Mouse (Mus musculus): ENCODE measurements around the gene Hhipl1.

The Hhipl1 gene

DNA sequence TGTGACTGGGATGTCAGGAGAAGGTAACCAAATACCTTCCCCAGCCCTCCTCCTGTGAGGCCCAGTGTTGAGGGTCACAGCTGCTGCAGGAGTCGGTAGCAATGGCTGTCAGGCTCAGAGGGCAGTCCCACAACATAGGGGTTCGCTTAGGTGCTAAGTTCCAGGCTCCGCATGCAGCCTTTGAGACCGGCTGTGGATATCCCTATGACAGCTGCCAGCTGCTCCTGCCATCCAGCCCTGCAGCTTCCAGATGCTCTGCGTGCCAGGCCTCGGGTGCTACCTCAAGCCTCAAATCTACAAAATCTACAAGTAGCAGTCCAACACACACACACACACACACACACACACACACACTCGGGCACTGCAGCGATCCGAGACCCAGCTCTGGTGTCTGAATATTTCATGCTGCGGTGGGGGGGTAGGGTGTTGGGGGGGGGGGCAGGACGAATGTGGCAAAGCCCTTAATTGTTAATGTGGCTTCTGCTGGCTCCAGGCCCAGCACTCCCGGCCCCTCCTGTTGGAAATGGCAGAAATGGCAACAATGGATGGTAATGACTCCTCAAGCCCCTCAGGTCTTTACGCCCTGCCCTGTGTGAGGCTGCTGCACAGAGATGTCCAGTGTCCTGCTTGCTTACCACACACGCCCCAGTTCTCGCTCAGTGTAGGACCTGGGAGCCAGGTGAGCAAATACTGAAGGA lies 27.7 kb upstream of the Hhipl1 start:
- DNase-seq = no peak

DNA sequence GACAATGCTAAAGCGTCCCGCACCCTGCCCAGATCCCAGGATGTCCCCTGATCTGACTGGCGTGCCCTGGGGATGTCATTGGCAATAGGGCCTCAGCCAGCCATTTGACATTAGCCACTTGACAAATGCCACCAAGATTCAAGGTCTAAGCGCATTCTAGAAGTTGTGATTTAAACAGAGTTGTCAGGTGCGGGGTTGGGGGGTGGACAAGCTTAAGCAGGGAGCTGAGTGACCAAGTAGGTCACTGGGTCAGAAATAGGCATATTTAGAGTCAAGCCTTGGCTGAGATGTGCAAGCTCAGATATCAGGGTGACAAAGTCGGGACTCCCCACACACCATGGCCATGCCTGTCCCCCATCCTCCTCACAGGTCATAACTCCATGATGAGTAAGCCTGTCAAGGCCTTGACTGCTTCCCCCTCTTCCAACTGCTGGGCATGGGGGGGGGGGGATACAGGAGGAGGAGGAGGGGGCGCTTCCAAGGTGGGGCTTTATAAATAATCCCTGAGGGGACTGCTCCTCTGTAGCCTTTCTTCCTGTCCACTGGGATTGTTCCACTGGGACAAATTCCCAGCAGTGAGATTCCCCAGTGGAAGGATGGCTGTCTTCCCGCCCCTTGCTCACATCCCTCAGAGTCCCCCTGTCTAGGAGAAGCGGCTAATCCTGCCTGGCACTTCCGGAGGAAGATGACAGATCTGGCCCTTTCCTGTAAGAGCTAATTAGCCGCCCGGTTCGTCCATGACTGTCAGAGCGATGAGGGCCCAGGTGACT lies 21.4 kb upstream of the Hhipl1 start:
- DNase-seq = no peak

DNA sequence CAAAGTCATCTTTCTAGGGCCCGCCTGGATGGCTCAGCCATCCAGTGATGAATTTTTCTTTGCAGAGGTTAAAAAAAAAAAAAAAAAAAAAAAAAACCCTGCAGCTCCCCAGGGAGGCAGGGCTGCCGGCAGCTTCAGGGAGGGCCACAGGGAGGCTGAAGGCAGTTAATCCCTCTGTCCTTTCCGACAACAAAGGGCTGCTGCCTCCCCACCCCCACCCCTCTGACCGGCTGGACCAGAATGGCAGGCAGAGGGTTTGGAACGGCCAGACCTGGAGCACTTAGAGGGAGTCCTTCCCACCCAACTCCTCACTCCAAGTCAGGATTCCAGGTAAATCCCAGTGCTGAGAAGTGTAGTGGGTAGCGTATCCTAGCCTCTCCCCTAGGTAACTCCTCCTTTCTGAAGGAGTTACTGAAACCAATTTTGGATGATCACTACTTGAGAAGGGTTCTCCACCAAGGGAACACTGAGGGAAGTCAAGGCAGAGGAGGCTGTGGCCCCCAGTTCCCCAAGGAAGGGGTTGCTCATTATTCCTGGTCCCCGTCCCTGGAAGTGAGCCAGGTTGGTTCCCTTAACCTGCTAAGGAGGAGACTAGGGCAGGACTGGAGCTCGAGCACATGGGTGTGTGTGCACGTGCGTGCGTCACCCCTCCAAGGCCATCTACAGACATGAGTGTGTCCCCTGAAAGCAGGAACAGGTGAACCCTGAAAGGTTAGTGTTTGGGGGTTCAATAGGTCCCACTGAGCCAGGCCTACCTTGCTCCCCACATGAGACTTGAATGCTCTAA lies 20.7 kb upstream of the Hhipl1 start:
- DNase-seq = no peak

DNA sequence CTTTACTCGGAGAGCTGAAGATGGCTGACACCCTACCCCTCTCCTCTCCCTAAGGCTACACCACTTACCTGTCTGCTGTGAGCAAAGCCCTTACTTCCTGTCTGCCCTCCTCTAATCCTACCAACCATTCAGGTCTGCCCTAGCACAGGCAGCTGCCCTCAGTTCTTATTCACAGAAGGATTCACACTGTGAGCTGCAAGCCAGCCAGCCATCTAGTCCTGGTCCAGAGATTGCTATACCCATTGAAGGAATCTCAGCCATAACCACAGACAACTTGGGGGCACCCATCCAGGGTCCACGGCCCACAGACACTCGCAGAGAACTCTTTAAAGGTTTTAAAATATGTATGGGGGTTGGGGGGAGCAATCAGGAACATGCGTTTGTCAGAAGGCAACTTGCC lies 19.7 kb upstream of the Hhipl1 start:
- no peak for DNase-seq

DNA sequence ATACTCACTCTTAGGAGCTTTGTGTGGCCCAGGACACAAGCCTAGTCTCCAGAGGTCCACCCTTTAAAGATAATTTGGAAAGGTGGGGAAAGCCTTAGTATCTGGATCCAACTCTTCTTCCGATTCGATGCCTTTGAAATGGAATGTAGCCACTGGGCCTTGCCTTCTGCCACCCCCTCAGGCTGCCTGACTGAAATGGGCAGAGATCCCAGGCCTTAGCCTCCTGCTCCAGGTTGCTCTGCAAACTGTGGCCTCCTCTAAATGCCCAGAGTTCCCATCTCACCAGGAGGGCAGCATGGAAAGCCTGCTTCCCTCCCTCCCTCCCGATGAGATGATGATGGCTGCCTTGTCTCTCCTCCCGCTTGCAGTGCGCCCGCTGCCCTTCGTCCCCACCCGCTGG lies 19.1 kb upstream of the Hhipl1 start:
- peak; percentile 60 to 74 for DNase-seq

DNA sequence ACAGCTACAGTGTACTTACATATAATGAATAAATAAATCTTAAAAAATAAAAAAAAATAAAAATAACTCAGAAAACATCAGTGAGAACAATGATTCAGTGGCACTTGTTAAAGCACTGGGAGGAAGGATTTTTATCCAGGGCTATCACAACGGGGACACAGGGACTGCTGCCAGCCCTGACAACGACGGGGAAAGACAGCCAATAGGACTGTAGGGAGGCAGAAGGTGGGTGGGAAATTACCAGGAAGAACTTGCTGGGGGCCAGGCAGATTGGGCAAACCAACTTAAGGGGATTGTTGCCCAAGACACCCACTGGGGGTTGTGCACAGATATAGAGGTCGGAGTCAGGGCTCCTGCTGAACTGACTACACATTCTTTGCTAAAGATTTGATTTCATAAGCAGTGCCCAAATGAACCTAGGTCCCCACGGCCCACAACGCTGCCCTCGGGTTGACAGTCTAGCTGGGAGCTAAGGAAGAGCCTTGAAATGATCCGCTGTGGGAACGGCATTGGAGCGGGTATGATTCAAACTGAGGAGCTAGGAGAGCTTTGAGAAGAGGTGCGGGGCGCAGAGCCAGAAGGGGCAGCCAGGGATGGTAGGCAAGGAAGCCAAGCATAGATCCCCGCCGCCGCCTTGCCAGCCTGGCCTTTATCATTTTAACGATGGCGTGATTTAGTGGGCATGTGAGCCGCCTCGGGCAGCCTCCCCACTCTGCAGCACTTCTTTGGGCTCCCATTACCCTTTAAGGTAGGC lies 17.8 kb upstream of the Hhipl1 start:
- DNase-seq = no peak

DNA sequence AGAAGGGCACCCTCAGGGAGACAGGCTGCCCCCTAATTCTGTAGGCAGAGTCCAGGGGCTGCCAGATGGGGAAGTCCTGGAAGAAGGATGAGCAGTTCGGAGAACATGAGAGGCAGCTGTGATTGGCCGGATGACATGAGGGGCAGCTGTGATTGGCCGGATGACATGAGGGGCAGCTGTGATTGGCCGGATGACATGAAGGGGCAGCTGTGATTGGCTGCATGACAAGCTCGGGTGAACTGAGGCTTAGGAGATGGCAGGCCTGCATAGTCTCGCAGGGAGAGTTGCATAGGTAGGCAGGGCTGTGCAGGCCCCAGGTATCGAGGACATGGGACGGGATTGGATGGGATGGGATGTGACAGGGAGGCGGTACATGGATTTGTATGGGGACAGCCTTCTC lies 13.7 kb upstream of the Hhipl1 start:
- peak in 1 of 2 experiments; percentile 31 for DNase-seq

DNA sequence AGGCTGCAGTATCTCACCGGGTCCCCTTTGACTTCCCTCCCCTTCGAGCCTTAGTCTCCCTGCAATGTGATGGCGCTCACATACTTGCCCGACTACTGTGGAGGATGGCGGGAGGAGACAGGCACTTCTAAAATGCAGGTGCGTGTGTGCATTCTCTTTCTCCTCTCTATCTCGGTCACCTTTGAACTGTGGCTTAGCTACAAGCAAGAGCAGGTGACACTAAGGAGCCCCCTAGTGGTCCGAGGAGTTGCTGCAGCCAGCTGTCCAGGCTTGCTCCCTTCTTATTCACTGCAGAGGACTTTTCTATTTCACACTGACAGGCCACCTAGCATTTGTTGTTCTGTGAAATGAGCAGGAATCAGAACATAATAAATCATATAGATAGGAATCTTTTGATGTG lies 13.1 kb upstream of the Hhipl1 start:
- peak; percentile 84 to 87 for DNase-seq

DNA sequence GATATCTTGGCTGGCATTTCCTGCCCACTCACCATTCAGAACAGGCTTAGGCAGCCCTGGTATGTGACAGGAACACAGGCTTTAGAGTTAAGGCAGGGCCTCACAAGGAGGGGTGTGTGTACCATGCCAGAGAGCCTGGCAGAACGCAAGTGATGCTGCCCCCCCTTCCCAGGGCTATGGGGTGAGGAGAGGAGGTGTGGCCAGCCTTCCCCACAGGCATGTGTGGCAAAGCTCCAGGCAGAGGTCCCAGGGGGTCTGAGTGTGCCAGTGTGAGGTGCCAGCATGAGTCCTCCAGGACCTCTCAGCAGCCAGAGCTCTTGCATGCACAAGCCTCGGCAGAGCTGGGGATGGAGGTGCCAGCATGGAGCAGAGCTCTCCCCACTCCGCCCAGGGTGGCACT lies 11.4 kb upstream of the Hhipl1 start:
- DNase-seq = no peak

DNA sequence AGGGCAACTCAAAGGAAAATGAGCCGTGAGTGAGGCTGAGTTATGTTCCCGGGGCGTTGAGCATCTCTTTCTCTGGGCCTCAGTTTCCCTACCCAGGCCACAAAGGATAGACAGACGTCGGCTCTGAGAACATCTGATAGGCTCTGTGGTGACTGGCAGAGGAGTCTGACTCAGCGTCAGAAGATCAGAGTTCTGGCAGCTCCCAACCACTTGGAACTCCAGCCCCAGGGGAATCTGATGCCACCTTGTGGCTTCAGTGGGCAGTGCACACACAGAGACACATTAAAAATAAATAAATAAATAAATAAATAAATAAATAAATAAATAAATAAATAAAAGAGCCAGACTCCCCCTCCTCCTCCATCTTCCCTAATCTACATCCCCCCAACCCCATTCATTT lies 9.0 kb upstream of the Hhipl1 start:
- DNase-seq = no peak

DNA sequence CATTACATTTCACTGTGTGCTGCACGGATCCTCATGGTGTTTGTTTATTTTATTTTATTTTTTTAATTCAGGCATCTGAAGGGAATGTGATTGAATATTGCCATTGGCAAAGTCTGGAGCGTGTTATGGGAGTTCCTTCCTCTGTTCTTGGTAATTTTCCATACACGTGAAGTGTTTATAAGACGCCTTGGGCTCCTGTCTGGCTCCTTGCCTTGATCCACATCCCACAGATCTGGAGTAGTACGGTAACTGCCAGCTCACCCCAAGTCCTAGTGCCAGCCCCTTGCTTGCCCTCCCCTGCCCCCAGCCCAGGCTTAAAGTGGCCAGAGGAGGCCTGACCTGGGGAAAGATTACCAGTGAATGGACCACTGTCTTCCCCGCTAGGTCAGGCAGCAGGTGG lies 5.1 kb upstream of the Hhipl1 start:
- no peak for DNase-seq

DNA sequence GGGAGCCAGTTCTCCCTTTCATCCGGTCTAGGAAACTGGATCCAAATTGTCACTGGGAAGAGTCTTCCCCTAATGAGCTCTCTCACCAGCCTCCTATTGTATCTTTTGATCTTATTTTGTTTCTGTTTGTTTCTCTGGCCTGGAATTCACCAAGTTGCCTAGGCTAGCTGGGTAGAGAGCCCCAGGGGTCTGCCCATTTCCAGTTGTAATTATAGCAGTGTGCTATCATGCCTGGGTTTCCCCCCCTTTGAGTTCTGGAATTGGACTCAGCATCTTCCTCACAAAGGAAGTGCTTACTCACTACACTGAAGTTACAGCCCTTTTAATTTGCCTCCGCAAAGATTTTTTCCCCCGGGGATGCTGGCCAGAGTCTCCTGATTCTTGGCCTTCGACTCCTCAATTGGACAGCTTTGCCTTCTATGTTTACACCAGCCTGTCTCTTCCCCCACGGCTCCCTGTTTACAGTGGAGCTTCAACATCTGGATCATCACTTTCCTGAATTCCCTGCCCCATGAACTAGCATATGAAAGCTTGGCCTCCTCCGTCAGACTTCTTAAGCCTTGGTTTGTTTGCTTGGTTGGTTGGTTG lies 2.2 kb upstream of the Hhipl1 start:
- no peak for DNase-seq

DNA sequence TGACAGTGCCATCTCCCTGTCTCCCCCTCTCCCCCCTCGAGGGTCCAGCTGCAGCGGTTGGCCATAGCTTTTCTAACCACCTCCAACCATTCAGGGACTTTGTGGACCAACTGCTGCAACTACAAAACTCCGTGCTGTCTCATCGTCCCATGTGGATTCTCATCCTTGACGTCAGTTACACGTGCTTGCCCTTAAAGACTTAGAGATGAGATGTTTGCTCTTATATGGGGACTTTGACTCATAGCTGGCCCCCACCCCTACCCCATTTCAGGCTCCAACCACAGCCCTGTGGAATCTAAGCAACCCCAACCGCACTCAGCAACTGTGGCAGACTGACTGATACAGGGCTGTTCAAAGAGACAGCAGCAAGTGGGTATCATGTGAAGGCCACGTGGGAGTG lies 898 bp upstream of the Hhipl1 start:
- DNase-seq = no peak

DNA sequence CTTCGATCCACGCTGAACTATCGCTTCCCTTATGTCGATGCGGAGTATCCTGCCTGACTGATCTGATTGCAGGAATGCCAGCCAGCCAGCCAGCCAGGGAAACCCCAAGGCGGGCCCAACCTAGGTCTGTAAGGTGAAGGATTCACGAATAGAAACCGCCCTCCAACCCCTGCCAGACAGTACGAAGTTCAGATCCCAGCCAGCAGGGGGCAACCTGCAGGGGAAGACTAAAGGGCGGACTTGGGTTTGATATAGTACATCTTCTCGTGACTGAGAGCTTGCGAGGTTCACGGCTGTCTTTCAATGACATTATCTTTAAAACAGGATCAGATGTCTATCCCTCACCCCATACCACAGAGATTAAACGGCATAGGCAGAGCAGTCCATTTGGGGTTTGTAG lies 1.5 kb downstream of the Hhipl1 start:
- peak; percentile 54 to 62 for DNase-seq

DNA sequence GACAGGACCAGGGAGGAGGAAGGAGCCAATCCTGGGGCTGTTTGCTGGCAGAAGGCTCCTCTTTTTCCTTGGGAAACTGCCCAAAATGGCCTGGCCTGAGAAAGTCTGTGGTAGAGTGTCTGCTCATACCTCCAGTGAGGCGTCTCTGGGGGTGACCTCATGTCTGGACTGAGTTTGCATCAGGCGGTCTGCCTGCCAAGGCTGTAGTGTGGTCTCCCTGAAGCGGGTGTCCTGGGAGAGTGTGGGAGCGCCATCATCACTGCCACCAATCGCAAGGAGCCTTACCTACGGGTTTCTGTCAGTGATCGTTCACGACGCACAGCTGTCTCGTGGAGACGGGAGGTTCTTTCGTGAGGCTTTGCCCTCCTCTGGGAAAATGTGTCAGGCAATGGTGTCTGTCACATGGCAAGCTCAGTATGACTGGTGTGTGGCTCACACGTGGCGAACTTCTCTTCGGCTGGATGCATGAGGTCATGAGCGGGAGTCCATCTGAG lies 2.3 kb downstream of the Hhipl1 start:
- no peak for DNase-seq

DNA sequence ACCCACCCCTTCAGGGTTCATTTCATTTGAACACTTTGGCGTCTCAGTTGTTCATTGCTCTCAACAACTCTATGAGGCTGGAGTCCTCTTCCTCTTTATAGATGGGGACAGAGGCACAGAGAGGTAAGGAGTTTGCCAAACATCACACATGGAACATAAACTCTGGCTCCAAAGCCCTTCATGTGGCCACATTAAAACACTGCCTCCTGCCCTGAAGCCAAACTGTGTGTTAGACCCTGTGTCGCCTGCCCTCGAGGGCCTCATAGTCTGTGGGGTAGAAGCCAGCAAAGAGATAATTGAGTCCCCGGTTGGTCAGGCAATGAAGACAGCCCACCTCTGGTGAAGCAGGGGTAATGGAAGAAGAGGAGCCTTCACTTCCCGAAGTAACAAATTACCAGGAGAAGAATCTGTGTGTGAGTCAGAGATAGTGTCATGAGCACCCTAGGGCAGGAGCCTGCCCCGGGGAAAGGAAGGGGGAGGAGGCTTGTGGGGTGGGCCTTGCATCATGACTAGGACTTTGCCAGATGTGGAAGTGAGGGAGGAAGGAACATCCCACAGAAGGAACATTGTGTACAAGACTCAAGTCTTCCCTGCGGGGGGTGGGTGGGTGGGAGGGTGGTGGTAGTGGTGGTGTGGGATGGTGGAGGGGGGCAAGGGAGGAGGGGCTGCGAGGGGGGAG lies 3.2 kb downstream of the Hhipl1 start:
- no peak for DNase-seq

DNA sequence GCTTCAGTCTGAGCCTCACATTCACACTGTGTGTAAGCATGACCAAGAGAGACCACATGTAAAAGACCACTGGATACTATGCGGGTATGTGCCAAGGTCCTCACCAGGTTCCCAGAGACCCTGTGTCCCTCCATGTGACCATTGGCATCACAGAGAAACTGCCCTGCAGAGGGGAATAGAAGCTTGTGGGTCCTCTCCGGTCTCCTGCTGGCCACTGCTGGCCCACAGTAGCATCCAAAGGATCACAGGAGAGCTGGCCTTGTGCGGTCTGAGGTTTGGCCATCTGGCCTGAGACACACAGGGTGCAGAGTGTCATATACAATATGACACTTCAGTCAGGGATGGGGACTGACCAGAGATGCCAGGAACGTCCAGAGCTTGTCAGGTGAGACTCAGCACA lies 4.0 kb downstream of the Hhipl1 start:
- DNase-seq = no peak

DNA sequence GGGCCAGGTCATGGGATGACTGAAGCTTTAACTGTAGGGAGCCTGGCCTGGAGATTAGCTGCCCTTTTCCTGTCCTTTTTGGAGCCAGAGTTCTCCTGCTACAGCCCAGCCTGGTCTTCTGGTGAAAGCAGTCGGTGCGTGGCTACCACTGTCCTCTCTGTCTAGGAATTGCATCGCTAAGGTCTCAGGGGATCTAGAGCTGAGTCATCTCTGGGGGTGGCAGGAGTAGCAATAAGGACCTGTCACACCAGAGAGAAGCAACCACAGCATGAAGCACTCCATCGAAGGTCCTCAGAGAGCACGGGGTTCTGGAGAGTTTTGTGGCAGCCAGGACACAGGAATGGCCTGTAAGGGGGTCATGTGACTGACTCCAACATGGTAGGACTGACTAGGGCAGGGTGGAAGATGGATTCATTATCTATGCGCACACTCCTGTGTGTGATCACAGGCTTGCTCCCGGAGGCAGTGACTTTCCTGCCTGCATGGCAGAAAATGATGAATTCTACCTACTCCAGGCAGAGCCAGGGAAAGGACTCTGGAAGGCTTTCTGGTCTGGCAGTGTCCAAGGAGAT lies 4.5 kb downstream of the Hhipl1 start:
- DNase-seq = no peak

DNA sequence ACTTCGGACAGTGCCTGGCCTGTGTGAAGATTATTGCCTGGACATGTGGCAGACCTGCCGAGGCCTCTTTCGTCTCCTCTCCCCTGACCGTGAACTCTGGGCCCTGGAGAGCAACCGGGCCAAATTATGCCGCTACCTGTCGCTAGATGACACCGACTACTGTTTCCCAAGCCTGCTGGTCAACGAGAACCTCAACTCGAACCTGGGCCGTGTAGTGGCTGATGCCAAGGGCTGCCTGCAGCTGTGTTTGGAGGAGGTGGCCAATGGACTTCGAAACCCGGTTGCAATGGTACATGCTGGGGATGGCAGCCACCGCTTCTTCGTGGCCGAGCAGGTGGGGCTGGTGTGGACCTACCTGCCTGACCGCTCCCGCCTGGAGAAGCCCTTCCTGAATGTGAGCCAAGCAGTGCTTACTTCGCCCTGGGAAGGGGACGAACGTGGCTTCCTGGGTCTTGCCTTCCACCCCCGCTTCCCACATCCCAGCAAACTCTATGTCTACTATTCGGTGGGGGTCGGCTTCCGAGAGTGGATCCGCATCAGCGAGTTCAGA lies 5.7 kb downstream of the Hhipl1 start:
- DNase-seq = no peak

DNA sequence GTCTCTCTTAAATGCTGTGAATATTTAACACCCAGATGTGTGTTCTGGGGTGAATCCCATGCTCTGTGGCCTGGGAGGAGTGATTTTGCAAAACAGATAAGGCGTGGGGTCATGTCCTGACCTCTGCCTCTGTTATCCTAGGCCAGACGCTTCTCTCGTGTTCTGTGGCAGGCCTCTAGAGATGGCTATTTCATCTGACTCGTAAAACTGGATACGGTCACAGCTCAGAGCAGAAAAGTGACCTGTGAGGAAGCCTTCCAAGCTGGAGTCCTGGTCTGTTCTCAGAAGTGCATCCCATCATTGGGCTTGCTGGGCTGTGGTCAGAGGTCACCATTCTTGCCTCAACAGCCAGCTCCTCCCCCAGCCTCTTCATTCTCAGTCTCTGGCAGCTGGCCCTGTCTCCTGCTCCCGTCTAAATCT lies 6.4 kb downstream of the Hhipl1 start:
- no peak for DNase-seq

DNA sequence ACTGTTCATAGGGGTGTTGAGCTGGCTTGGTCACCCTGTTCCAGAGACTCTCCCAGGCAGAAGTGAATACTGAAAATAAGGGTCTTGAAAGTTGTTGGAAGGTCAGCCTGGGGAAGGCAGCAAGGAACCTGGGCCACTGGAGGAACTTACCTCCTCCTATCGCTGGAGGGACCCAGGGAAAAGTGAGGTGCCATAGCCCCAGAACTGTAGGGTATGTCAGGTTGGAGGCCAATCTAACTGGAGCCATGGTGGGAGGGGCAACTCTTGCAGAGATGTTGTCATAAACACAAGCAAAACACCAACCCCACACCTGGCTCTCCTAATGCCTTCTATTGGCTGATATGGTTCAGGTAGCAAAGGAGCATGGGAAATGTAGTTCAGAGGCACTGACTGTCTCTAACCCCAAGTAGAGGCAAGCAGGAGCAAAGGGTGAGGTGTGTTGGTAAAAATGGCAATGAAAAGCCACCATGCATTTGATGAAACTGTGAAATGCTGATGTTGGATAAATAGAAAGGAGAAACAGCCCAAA lies 7.2 kb downstream of the Hhipl1 start:
- DNase-seq = no peak
